Mouse (Mus musculus) kidney, adult 2 months (tissue): ENCODE results near the gene Kpna7. TPM values are rescaled to one million over a fixed set of nuclear protein-coding genes. Genes with fewer than 3 reads are reported as not detected.
A peak's percentile ranks its signal among the peaks of the same experiment; 100 is the strongest.

Source experiments
- DNase-seq: peaks from one replicate; pipeline ENCODE4 v3.0.0; 2021
- H3K27ac ChIP-seq: fragments of 200-500 bp; 2 replicates; pipeline ENCODE4 v1.5.1; 2012; ENCODE audit warnings: low read depth, low read length, control low read depth, inconsistent platforms; ENCODE audit not compliant: insufficient read depth
- H3K27me3 ChIP-seq: fragments of 200-500 bp; replicated peaks from 2 replicates; pipeline ENCODE4 v1.6.1; 2012; ENCODE audit warnings: mild to moderate bottlenecking, moderate library complexity, low read length, inconsistent platforms; ENCODE audit not compliant: control insufficient read depth, insufficient read depth
- H3K36me3 ChIP-seq: fragments of 200-500 bp; 2 replicates; pipeline ENCODE4 v1.6.1; 2012; ENCODE audit warnings: mild to moderate bottlenecking, moderate library complexity, low read length, inconsistent platforms; ENCODE audit not compliant: control insufficient read depth, insufficient read depth
- H3K4me1 ChIP-seq: fragments of 200-500 bp; 2 replicates; pipeline ENCODE4 v1.6.1; 2011; ENCODE audit warnings: low read length; ENCODE audit not compliant: control insufficient read depth, insufficient read depth
- H3K4me3 ChIP-seq: fragments of 200-500 bp; 2 replicates; pipeline ENCODE4 v1.5.1; 2011; ENCODE audit warnings: mild to moderate bottlenecking, low read depth, low read length, control low read depth; ENCODE audit not compliant: insufficient read depth
- CTCF ChIP-seq: fragments of 200-500 bp; conservative IDR thresholded peaks from 2 replicates; pipeline ENCODE4 v1.5.1; 2011; ENCODE audit warnings: low read depth, mild to moderate bottlenecking, control low read depth, low read length, moderate library complexity, mixed read lengths; ENCODE audit not compliant: insufficient read depth, insufficient read length
- POLR2A ChIP-seq: fragments of 200-500 bp; IDR thresholded peaks from one replicate; pipeline ENCODE4 v1.6.1; 2011; ENCODE audit warnings: low read depth, low read length, control low read depth
- WGBS: fragments of 180-500 bp; shearing (Covaris S2); methylation state at CpG from one replicate; pipeline ENCODE4 v1.1.7; 2018; 5-methylcytosine and 5-hydroxymethylcytosine counted together
- polyA plus RNA-seq: library from polyadenylated mRNA; depleted of rRNA; stranded (reverse); fragments of >200 nt; gene quantifications from 2 replicates; pipeline ENCODE4 v1.2.3, GENCODE M21; 2012

Kpna7 gene
- polyA plus RNA-seq, 1 experiment: not detected

DNA sequence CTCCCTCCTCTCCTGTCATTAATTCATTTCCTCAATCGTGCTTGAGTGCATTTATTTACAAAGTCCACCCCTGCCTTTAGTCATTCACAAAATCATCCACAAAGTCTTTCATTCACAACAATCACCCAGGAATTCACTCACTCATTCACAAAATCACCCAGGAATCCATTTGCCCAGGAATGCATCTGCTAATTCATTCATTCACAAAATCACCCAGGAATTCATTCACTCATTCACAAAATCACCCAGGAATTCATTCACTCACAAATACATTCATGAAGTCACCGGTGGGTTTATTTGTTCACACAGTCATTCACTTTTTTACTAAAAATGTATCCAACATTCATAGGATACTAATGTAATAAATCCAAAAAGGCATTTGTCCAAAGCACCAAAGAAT is 93.8 kb downstream of the Kpna7 start:
- TF ChIP-seq POLR2A (no peak), CTCF (no peak)
- no peak overlapping the region for H3K4me3 ChIP-seq
- H3K36me3 ChIP-seq: no peaks in the 10 kb centered on the region

DNA sequence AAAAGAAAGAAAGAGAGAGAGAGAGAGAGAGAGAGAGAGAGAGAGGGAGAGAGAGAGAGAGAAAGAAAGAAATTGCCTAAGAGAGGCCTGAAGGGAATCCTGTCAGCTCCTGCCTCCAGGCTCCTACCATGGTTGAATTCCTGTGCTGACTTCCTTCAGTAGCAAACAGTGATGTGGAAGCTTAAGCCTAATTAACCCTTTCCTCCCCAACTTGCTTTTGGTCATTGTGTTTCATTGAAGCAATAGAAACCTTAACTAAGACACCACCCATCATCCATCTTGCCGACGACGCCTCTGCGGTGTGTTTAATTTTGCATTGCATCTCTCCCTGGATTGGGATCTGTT is 94.8 kb downstream of the Kpna7 start:
- H3K27ac ChIP-seq: no peak overlapping the region
- H3K4me1 ChIP-seq: no peaks in the 10 kb centered on the region
- TF ChIP-seq CTCF (no peak), POLR2A (no peak)
- H3K4me3 ChIP-seq: no peak overlapping the region
- WGBS: 90% methylated on average over 4 of the region's 4 CpGs
- no peak for DNase-seq
- no peaks in the 10 kb centered on the region for H3K36me3 ChIP-seq
- H3K27me3 ChIP-seq: no peaks in the 10 kb centered on the region

More for the DNA sequence above, 93.8 kb downstream of the Kpna7 start:
- WGBS: 57% methylated on average over 2 of the region's 2 CpGs
- no peak for DNase-seq
- Histone ChIP-seq H3K27ac (no peak overlapping the region), H3K27me3 (no peaks in the 10 kb centered on the region), H3K4me1 (no peaks in the 10 kb centered on the region)

DNA sequence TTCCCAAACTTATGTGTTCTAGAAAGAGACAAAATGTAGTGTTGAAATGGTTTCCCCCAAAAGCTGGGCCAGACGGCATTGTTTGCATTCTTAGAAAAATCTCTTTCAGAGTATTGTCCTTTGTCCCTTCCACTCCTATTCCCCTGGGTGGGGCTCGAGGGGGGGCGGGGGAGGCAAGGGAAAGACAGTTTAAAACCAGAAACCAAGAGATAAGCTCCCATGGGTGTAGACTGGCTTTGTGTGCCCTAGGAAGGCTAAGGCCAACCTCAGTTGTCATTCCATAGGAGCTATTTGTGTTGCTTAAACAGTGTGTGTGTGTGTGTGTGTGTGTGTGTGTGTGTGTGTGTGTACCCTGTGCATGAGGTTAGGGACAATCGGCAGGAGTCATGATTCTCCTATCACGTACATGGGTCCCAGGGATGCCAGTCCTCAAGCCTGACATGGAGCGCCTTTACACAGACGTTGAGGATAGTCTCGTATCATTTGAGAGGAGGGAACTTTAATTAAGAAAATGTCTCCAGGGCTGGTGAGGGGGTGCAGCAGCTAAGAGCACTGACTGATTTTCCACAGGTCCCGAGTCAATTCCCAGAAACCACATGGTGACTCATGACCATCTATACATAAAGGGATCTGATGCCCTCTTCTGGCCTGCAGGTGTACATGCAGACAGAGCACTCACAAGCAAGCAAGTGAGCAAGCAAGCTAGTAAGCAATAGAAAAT is 95.3 kb downstream of the Kpna7 start:
- Histone ChIP-seq H3K4me3 (no peak overlapping the region), H3K36me3 (no peaks in the 10 kb centered on the region), H3K27ac (no peak overlapping the region), H3K4me1 (no peaks in the 10 kb centered on the region), H3K27me3 (no peaks in the 10 kb centered on the region)
- 46% methylated on average over 9 of the region's 9 CpGs for WGBS
- TF ChIP-seq CTCF (peak; percentile 76), POLR2A (no peak)
- DNase-seq: peak; percentile 66

DNA sequence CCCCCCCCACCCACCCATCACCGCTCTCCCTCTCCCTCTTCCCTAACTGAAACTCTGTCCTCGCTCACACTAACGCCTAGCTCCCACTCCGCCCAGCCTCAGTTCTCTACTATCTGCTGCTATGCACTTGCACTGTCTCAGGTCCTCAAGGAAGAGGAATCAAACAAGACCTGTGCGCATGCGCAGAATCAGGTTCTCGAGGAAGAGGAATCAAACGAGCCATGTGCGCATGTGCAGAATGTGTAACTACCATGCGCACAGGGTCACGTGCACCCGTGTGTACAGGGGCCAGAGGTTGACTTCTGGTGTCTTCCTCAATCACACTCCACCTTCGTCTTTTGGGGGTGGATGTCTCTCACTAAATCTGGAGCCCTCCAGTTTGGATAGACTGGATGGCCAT is 96.3 kb downstream of the Kpna7 start:
- no peaks in the 10 kb centered on the region for H3K4me1 ChIP-seq
- H3K36me3 ChIP-seq: no peaks in the 10 kb centered on the region
- H3K27me3 ChIP-seq: no peaks in the 10 kb centered on the region
- no peak overlapping the region for H3K4me3 ChIP-seq
- TF ChIP-seq CTCF (no peak), POLR2A (no peak)
- WGBS: 89% methylated on average over 13 of the region's 13 CpGs
- no peak for DNase-seq
- H3K27ac ChIP-seq: no peak overlapping the region

DNA sequence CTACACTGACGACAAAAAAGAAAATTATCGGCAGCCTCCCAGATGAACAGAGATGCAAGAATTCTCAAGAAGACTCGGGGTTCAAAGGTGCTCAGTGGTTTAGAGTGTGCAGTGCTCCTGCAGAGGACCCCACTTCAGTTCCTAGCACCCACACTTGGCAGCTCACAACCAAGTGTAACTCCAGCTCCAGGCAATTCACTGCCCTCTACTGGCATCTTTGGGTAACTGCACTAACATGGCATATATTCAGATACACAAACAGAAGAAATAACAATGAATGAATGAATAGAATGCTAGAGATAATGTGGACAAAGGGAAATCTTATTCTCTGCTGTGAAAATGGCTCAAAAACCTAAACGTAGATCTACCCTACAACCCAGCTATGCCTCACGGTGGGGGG is 99.0 kb downstream of the Kpna7 start:
- WGBS: 96% methylated on average over 5 of the region's 5 CpGs
- Histone ChIP-seq H3K27me3 (no peaks in the 10 kb centered on the region), H3K4me1 (no peaks in the 10 kb centered on the region), H3K36me3 (no peaks in the 10 kb centered on the region), H3K4me3 (no peak overlapping the region), H3K27ac (no peak overlapping the region)
- no peak for TF ChIP-seq POLR2A
- TF ChIP-seq CTCF: no peak
- DNase-seq: no peak

DNA sequence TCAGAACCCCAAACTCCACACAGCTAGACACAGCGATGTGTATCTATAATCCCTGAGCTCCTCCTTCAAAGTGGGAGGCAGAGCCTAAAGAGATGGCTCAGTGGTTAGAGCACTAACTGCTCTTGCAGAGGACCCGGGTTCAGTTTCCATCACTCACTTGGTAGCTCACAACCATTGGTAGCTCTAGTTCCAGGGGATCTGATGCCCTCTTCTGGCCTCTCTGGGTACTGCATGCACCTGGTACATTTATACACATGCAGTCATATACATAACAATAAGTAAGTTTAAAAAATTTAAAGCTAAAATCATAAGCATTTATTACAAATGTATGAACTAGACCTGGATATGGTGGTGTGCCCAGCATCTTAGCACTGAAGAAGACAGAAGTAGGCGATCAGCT is 100.6 kb downstream of the Kpna7 start:
- Histone ChIP-seq H3K4me1 (no peaks in the 10 kb centered on the region), H3K27me3 (no peaks in the 10 kb centered on the region), H3K27ac (no peak overlapping the region), H3K4me3 (no peak overlapping the region), H3K36me3 (no peaks in the 10 kb centered on the region)
- 93% methylated on average over 3 of the region's 3 CpGs for WGBS
- DNase-seq: no peak
- TF ChIP-seq CTCF (0 out of 2 replicates have a peak, but pooled peaks have one; percentile 23), POLR2A (no peak)

DNA sequence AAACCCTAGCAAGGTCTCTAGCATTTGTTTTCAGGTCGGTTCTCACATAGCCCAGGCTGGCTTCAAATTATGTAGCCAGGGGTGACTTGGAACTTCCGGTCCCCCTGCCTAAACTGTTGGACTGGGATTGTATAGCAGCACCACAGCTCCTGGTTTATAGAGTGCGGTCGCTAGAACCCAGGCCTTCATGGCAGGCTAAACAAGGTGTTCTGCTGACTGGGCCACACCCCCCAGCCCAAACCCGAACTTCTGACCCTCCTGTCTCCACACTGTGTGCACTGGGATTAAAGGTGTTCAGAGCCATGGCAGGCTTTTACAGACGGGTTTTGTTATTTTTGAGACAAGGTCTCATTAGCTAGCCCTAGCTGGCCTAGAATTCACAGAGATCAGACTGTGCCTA is 104.7 kb downstream of the Kpna7 start:
- TF ChIP-seq CTCF (no peak), POLR2A (no peak)
- no peaks in the 10 kb centered on the region for H3K27me3 ChIP-seq
- WGBS: 74% methylated on average over 6 of the region's 6 CpGs
- H3K4me3 ChIP-seq: no peak overlapping the region
- no peaks in the 10 kb centered on the region for H3K4me1 ChIP-seq
- no peak overlapping the region for H3K27ac ChIP-seq
- no peak for DNase-seq
- no peaks in the 10 kb centered on the region for H3K36me3 ChIP-seq
